Mouse (Mus musculus) liver, embryonic 12.5 days (tissue): ENCODE results near the gene Tsc1. TPM values are rescaled to one million over a fixed set of nuclear protein-coding genes. Genes with fewer than 3 reads are reported as not detected.

ENCODE experiments used
- ATAC-seq: fragments of 200-750 bp; cut with Nextera tagmentation; 2 replicates; pipeline ENCODE4 v1.8.0; 2017; ENCODE audit warnings: moderate number of reproducible peaks, mild to moderate bottlenecking, moderate library complexity
- H3K27ac ChIP-seq: fragments of 300-500 bp; sonication (generic); 2 replicates; pipeline ENCODE4 v1.5.1; 2016; ENCODE audit warnings: mild to moderate bottlenecking
- H3K27me3 ChIP-seq: fragments of 300-500 bp; sonication (generic); replicated peaks from 2 replicates; pipeline ENCODE4 v1.6.1; 2016; ENCODE audit warnings: mild to moderate bottlenecking, moderate library complexity
- H3K36me3 ChIP-seq: fragments of 300-500 bp; sonication (generic); 2 replicates; pipeline ENCODE4 v1.6.1; 2016; ENCODE audit warnings: mild to moderate bottlenecking, moderate library complexity
- H3K4me1 ChIP-seq: fragments of 300-500 bp; sonication (generic); 2 replicates; pipeline ENCODE4 v1.6.1; 2016
- H3K4me2 ChIP-seq: fragments of 300-500 bp; sonication (generic); 2 replicates; pipeline ENCODE4 v1.6.1; 2016; ENCODE audit warnings: mild to moderate bottlenecking, moderate library complexity
- H3K4me3 ChIP-seq: fragments of 300-500 bp; sonication (generic); 2 replicates; pipeline ENCODE4 v1.5.1; 2016; ENCODE audit warnings: mild to moderate bottlenecking, moderate library complexity
- H3K9ac ChIP-seq: fragments of 300-500 bp; sonication (generic); 2 replicates; pipeline ENCODE4 v1.6.1; 2016; ENCODE audit warnings: mild to moderate bottlenecking, moderate library complexity
- H3K9me3 ChIP-seq: fragments of 300-500 bp; sonication (generic); replicated peaks from 2 replicates; pipeline ENCODE4 v1.6.1; 2016; ENCODE audit warnings: mild to moderate bottlenecking, moderate library complexity
- WGBS: fragments of 180-500 bp; shearing (Covaris S2); methylation state at CpG from one replicate; pipeline ENCODE4 v1.1.7; 2016; ENCODE audit not compliant: insufficient replicate concordance; 5-methylcytosine and 5-hydroxymethylcytosine counted together
- polyA plus RNA-seq: library from polyadenylated mRNA; unstranded; fragments of >200 nt; fragmentation: Nextera tagmentation; extraction: Ambion mirVana; gene quantifications from 2 replicates; pipeline ENCODE4 v1.2.1, GENCODE M21; 2016

Tsc1 gene
- polyA plus RNA-seq = 12.5 and 13.6 TPM in 2 replicates

DNA sequence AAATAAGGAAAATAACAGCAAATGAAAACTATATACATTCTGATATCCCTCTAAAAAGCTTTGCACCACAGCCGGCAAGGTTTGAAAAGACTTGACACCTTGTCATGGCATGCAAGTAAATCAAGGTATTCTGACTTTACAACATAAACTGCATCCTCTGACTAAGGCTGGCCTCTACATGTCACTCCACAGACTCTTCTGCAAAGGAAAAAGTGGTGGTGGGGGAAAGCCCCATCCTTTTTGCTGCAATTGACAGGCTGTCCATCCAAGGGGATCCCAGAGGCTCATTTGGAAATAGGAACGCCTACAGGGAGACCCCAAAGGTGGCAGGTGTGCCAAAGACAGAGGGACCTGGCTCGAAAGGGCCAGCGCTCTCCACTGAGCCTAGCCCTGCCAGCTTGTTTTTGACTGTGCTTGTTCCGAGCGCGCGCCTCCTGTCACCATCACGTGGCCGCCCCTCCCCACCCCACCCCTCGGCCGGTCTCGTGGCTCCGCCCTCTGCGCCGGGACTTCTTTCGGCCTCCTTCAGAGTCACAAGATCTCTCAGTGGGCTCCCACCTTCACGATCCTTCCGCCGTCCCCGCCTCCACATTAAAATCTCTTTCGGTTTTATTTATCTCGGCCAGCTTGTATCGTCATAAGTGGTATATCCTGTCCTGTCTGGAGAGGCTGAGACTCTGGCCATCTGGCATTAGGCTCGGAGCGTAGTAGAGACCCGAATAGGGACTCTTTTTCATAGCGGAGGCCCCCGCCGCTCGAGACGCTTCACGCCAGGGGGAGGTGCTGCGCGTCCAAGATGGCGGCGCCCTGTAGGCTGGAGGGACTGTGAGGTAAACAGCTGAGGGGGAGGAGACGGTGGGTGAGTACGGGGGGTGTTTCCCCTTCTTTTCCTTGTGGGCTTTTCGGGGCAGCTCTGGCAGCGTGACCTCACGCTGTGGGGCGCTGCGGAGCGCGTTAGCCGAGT, at the start of gene Tsc1:
Gene Tsc1, plus strand, starts transcription at position 768 of the 964 bp plus-strand sequence.
- H3K9ac ChIP-seq = peak within 1 kb of the TSS; percentile 93
- 0 out of 2 replicates have a peak, but pooled peaks cover 5% of the 10 kb centered on the region for H3K27me3 ChIP-seq
- H3K4me1 ChIP-seq = peaks cover 55% of the 10 kb centered on the region
- H3K4me2 ChIP-seq = peak within 1 kb of the TSS; percentile 91
- no peaks in the 10 kb centered on the region for H3K36me3 ChIP-seq
- 2% methylated on average over 40 of the region's 47 CpGs for WGBS
- H3K4me3 ChIP-seq = peak within 1 kb of the TSS; percentile 100
- H3K27ac ChIP-seq = peak within 1 kb of the TSS; percentile 90
- ATAC-seq = peak; percentile 93
- H3K9me3 ChIP-seq = no peaks in the 10 kb centered on the region

- Histone ChIP-seq H3K36me3 (no peaks in the 10 kb centered on the region), H3K4me2 (no peak overlapping the region), H3K9me3 (no peaks in the 10 kb centered on the region), H3K4me1 (peaks cover 50% of the 10 kb centered on the region), H3K9ac (no peak overlapping the region), H3K27me3 (peaks cover 8% of the 10 kb centered on the region), H3K27ac (no peak overlapping the region), H3K4me3 (no peak overlapping the region)
- WGBS = 44% methylated on average over 2 of the region's 2 CpGs
- ATAC-seq = no peak
Observed at GRCm38 (mm10) chr2:28591479-28591878, 49.5 kb upstream of the Tsc1 start.

DNA sequence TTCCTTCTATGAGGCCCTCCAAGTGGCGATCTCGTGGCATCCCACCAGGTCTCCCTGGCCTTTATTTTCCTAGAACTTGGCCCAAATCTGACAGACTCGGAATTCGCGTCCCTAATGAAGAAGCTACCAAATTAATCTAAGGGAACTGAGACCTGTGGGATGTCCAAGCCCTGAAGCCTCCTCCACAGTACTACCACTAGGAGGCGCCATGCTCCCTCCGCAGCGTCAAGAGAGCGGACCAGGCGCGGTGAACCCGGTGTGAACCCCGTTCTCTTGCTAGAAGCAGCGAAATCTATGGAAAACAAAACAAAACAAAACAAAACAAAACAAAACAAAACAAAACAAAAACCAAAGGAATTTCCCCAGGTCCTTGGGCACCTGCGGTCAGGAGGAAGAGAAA, 48.2 kb upstream of the Tsc1 start:
- H3K27me3 ChIP-seq = peaks cover 8% of the 10 kb centered on the region; the same call in 1 of the 2 replicates

GRCm38 (mm10) chr2:28596021-28596420, 45.0 kb upstream of the Tsc1 start:
- no peaks in the 10 kb centered on the region for H3K36me3 ChIP-seq
- H3K27me3 ChIP-seq = peaks cover 3% of the 10 kb centered on the region; the same call in 1 of the 2 replicates
- H3K9me3 ChIP-seq = peaks cover 4% of the 10 kb centered on the region; the same call in 1 of the 2 replicates
- no peak overlapping the region for H3K4me3 ChIP-seq
- peak overlapping the region; percentile 40 for H3K9ac ChIP-seq
- peaks cover 87% of the 10 kb centered on the region for H3K4me1 ChIP-seq
- WGBS = 16% methylated on average over 7 of the region's 7 CpGs
- peak; percentile 42 for ATAC-seq
- H3K27ac ChIP-seq = peak overlapping the region; percentile 96
- 0 out of 2 replicates have a peak overlapping the region, but pooled peaks have one; percentile 16 for H3K4me2 ChIP-seq

More for the DNA sequence above, 48.2 kb upstream of the Tsc1 start:
- no peaks in the 10 kb centered on the region for H3K36me3 ChIP-seq
- H3K9me3 ChIP-seq = peaks cover 4% of the 10 kb centered on the region; the same call in 1 of the 2 replicates
- H3K4me3 ChIP-seq = no peak overlapping the region
- H3K4me1 ChIP-seq = peaks cover 55% of the 10 kb centered on the region
- 5% methylated on average over 15 of the region's 15 CpGs for WGBS
- no peak overlapping the region for H3K27ac ChIP-seq
- 0 out of 2 replicates have a peak overlapping the region, but pooled peaks have one; percentile 27 for H3K9ac ChIP-seq
- H3K4me2 ChIP-seq = peak overlapping the region; percentile 54
- peak; percentile 46; the same call in 1 of the 2 replicates for ATAC-seq

DNA sequence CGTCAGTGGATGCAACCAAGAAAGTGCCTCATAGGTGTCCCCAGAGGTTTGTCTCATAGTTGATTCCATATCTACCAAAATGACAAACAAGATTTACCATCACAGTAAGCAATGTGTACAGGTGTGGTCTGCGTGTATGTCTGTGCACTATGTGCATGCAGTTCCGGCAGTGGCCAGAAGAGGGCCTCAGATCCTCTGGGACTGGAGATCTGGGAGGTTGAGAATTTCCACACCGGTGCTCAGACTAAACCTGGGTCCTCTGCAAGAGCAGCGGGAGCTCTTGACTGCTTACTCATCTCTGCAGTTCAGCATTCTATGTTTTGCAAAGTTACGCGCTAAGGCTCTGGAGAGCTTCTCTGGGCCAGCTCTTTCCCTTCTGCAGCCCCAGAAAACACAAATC, 44.0 kb upstream of the Tsc1 start:
- Histone ChIP-seq H3K9ac (peak overlapping the region; percentile 76; the same call in 1 of the 2 replicates), H3K4me3 (no peak overlapping the region), H3K4me2 (peak overlapping the region; percentile 64), H3K9me3 (peaks cover 4% of the 10 kb centered on the region; the same call in 1 of the 2 replicates), H3K27ac (peak overlapping the region; percentile 96), H3K36me3 (no peaks in the 10 kb centered on the region), H3K4me1 (peaks cover 97% of the 10 kb centered on the region), H3K27me3 (no peaks in the 10 kb centered on the region)
- no peak for ATAC-seq
- WGBS = 65% methylated on average over 7 of the region's 7 CpGs

DNA sequence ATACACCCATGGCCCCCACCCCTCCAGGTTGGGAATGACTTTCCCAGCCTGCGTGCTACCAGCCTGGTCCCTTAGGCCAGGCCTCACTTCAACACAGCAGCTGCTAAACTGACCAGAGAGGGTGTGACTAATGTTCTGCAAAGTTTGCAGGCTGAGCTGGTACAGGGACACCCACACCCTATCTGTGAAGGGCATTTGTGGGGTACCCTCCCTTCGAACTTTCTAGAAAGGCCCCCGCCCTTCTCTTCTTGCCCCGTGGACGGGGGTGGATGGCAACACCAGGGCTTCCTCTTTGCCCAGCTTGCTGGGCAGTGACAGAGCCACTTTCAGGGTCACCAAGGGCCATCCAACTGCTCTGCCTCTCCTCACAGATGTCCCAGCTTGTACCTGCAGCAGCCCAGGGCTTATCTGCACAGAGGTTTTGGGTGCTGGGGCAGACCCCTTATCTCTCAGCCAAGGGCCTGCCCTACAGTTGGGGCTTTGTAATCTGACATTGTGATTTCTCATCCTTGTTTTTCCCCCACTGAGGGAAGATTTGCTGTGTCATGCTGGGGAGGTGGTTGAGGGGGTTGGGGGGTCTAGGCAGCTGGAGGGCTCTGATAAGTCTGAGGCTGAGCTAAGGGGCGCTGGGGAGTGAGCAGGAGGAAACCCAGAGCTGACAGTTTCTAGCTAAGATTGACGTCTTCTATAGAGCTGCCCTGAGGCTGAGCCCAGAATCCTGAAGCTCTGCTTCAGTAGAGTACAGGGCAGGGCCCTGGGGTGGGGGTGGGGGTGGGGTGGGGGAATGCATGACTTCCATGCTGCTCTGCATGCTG, 43.1 kb upstream of the Tsc1 start:
- peak overlapping the region; percentile 96 for H3K27ac ChIP-seq
- peaks cover 99% of the 10 kb centered on the region for H3K4me1 ChIP-seq
- peak overlapping the region; percentile 76 for H3K9ac ChIP-seq

DNA sequence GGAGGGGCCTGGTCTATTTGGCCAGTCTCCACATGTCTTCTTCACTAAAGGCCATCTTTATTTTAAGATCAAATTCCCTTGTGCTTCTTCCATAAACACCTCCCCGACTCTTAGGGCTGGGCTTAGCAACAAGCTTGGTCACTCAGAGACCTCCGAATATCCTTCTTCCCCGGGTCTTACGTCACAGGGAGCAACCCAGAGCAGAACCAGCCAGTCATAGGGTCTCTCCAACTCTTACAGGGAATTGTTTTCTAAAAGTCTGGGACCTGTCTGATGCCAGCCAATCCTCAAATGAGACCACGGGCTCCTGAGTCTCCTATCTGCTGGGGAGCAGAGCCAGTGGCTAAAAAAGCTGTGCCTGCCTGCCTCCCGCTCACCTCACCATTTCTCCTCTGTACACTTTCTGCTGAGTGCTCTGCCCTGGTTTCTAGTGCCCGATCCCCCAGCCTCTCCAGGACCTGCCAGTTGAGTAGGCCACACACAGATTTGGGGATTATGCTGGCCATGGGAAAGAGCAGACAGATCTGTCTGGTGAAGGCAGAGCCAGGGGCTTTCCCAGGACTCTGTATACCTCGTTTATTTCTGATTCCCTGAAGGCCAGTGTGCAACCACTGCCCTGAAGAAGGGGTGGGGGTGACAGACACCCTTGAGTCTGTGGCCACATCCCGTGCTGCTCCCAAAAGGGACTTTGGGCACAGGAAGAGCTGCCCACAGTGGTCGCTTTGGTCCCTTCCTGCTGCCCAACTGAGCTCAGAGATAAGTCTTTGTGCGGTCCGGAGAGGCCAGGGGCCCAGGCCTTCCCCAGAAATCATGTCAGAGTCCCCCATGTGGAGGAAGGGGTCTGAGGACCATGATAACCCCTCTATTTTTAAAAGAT, 42.1 kb upstream of the Tsc1 start:
- Histone ChIP-seq H3K27ac (peak overlapping the region; percentile 96), H3K4me2 (peak overlapping the region; percentile 64), H3K4me3 (peak overlapping the region; percentile 13), H3K36me3 (no peaks in the 10 kb centered on the region), H3K4me1 (peaks cover 100% of the 10 kb centered on the region), H3K9me3 (peaks cover 4% of the 10 kb centered on the region; the same call in 1 of the 2 replicates), H3K9ac (peak overlapping the region; percentile 76), H3K27me3 (no peaks in the 10 kb centered on the region)
- no peak for ATAC-seq
- WGBS = 12% methylated on average over 12 of the region's 12 CpGs

More for the DNA sequence above, 43.1 kb upstream of the Tsc1 start:
- Histone ChIP-seq H3K36me3 (no peaks in the 10 kb centered on the region), H3K4me2 (peak overlapping the region; percentile 64), H3K27me3 (no peaks in the 10 kb centered on the region), H3K9me3 (peaks cover 4% of the 10 kb centered on the region; the same call in 1 of the 2 replicates), H3K4me3 (peak overlapping the region; percentile 13)
- peak; percentile 83 for ATAC-seq
- WGBS = 14% methylated on average over 7 of the region's 7 CpGs

DNA sequence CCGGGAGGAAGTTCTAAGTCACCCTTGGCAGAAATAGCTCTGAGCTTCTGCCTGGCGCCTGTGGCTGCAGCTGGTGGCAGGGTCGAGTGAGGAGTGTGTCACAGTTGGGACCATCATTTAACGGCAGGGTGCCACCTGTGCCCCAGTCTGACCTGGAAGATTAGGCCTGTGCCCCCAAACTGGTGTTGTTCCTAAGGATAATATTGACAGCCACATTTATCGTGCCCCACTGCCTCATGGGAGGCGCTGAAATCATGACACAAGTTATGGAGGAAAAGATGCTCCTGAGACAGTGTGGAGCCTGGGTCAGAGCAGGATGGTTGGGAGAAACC, 41.5 kb upstream of the Tsc1 start:
- no peak for ATAC-seq
- H3K9ac ChIP-seq = peak overlapping the region; percentile 76
- H3K9me3 ChIP-seq = peaks cover 4% of the 10 kb centered on the region; the same call in 1 of the 2 replicates
- peak overlapping the region; percentile 64 for H3K4me2 ChIP-seq
- no peaks in the 10 kb centered on the region for H3K27me3 ChIP-seq
- H3K36me3 ChIP-seq = no peaks in the 10 kb centered on the region
- peaks cover 99% of the 10 kb centered on the region for H3K4me1 ChIP-seq
- no peak overlapping the region for H3K4me3 ChIP-seq
- H3K27ac ChIP-seq = peak overlapping the region; percentile 96
- WGBS = 16% methylated on average over 6 of the region's 6 CpGs

DNA sequence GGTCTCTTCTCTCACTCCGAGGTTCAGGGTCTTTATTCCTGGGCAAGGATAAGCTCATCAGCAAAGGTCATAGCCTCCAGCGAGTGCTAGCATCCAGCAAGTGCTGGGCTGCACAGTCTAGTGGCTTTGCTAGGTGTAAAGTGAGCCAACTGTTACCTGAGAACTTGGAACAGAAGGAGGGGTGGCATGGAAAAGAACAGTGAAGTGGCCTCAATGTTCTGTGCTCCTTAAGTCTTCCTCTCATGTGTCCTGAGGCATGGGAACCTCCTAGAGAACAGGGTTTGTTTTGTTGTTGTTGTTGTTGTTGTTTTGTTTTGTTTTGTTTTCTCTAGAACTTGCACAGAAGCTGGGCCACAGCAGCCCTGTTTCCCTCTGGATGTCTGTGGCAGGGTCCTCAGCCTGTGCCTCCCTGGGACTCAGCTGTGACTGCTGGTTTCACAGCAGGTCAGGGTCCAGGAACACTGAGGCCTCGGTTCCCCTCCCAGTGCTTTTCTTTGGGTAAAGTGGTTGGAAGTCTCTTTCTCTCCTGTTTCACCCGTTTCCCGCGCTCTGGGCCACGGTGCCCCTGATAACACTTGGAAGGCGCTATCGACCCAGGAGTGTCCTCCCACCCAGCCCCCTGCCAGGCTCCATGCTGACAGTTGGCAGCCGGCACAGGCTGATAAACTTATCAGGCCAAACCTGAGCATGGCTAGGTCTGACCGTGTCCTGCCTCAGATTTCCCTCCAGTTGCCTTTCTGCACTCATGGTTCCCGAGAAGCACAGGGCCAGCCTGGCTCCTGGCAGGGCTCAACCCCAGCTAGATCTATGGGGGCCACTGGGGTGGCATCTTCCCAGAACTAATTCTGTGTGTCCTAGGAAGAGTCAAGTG, 39.1 kb upstream of the Tsc1 start:
- H3K4me3 ChIP-seq = peak overlapping the region; percentile 28; the same call in 1 of the 2 replicates
- no peaks in the 10 kb centered on the region for H3K27me3 ChIP-seq
- H3K36me3 ChIP-seq = no peaks in the 10 kb centered on the region
- H3K9me3 ChIP-seq = peaks cover 3% of the 10 kb centered on the region; the same call in 1 of the 2 replicates
- H3K4me1 ChIP-seq = peaks cover 93% of the 10 kb centered on the region
- ATAC-seq = peak; percentile 87
- peak overlapping the region; percentile 67 for H3K4me2 ChIP-seq
- 10% methylated on average over 12 of the region's 12 CpGs for WGBS
- peak overlapping the region; percentile 96 for H3K27ac ChIP-seq
- peak overlapping the region; percentile 83 for H3K9ac ChIP-seq

- WGBS = 49% methylated on average over 5 of the region's 5 CpGs
- Histone ChIP-seq H3K4me3 (no peak overlapping the region), H3K36me3 (peaks cover 11% of the 10 kb centered on the region), H3K4me1 (peaks cover 93% of the 10 kb centered on the region), H3K27me3 (no peaks in the 10 kb centered on the region), H3K4me2 (no peak overlapping the region), H3K9ac (peak overlapping the region; percentile 83), H3K9me3 (no peaks in the 10 kb centered on the region), H3K27ac (peak overlapping the region; percentile 96)
- no peak for ATAC-seq
Observed at GRCm38 (mm10) chr2:28603542-28603941, 37.5 kb upstream of the Tsc1 start.
